Mouse (Mus musculus) frontal cortex, postnatal 14 days (tissue): ENCODE measurements around the gene Gm45753.
"Not testable (repeated sequence)": the region's sequence is repeated elsewhere in the genome, so short reads cannot be mapped to it uniquely, and the experiment has no call there.

Experiments used
- DNase-seq, 2 experiments: peaks; one replicate each; pipeline ENCODE4 v3.0.0; 2022; ENCODE audit warnings: low spot score in 2 of 2

Gm45753 gene

DNA sequence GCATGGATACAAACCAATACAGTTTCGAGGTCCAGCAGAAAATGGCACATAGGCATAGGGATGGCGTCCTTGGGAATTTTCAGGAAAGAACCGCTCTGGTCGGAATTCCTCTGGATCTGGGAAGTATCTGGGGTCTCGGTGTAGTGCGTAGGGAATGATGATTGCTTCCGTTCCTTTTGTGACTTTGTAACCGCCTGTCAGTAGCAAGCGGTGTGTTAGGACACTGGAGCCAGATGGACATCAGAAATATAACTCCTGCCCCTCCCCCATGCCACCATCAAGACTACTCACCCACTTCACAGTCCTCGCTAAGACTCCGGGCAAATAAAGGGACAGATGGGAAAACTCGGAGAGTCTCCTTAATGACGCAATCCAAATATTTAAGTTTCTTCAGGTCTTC lies at the start of gene Gm45753:
Gene Gm45753, minus strand, starts transcription at position 101 of the 400 bp plus-strand sequence.
- no peak for DNase-seq

DNA sequence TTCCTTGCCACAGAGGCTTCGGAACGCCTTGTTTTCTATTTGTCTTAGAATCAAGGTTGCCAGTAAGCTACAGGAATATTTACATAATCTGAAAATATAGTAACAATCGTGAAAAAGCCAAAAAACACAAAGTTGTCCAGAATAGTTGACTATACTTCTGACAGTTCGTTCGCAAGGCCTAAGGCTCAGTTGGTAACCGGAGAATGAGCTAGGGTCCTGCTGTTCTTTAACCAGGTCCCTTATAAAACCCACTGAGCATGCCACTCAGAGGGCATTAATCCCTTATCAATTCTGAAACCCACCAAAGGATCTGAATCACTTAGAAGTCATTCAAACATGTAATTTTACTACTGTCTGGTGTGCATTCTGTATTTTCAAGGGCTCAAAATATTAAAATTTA lies 47.5 kb upstream of the Gm45753 start:
- no peak for DNase-seq

DNA sequence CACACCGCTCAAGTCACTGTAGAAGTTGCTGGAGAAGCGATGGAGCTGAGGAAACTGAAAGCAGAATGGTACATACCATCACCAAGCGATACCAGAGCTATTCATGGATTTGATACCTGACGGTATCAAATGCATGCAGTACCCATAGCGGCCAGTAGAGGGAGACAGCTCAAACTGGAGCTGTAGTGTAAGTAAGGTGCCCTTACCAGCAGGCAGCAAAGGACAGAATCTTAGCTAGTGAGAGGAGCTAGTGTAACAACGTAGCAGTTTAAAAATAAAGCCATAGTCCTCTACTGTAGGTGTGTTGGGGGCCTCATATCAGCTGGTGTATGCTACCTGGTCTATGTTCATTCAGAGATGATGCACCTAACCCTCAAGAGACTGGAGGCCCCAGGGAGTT lies 36.8 kb upstream of the Gm45753 start:
- DNase-seq = peak in 1 of 2 experiments; percentile 59

DNA sequence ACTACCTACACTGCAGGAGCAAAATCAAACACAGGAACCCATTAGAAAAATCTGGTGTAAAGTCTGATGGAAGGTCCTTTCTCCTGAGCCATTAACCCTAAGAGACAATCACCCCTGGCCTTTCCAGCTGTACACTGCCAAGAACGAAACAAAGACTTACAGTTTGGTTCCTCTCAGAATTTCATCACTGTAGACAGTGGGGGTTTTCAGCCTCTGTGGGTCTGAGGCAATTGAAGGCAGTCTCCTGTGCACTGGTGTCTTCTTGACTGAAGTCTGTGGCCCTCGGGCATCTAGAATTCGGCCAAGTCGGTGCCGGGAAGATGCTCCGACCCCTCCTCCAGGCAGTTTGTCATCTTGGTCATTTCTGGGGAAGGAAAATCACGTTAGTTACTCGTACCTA lies 36.0 kb upstream of the Gm45753 start:
- no peak for DNase-seq

DNA sequence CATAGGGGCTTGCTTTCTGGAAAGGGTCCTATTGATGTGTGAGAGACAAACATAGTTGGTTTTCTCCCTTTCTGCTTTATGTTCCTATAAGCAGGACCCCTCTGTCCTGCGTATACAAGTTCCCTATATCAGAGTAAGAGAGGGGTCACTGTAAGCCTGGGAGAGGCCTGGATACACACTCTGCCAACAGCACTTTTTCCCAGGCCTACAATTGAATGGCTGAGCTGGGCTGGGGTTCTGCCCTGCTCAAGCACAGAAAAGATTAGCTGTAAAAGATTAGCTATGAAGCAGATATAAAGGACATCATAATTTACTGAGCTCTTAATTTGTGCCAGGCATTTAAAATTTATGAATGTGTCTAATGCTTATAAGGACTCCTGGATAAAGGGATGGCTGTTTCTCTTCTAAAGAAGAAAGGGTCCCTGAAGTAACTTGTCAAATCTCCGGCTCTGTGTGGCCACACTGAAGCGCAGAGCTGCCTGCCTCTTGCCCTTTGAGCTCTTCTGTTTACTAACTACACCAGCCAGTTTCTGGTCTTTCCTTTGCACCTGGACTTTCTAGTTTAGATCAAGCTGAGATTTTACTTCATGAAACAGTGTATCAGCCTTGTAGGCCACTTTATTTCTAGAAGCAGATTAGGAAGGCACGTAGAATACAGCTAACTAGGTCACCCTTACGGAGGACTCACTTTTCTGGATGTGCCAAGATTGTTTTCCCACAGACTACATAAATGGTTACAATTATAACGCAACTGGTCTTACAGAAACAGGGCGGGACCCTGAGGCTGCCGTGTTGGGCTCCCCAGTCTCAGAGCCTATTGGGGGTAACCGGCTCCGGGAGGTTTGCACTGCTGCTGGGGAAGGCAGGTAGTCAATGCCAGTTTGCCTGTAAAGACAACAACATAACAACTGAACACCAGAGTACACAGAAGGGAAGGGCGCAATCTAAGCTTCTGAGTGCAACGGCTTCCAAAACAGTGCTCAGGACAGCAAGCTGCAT lies 33.7 kb upstream of the Gm45753 start:
- no peak for DNase-seq

DNA sequence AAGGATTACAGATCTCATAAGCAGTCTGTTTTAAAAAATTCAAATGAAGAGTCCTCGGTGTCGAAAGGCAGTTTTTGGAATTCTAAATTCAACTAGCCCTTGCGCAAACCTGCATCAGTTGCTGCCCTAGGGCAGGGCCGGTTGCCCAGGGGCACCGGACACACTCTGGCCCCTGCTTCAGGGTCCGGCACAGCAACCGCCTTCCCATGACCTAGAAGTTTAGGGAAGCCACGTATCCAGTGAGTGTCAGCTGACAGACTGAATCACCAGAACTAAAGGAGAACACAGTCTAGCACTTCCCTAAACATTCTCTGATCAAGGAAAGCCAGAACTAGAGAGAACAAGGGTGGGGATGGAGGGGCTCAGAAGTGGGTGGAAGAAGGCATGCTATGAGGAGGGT lies 25.2 kb upstream of the Gm45753 start:
- DNase-seq = no peak

DNA sequence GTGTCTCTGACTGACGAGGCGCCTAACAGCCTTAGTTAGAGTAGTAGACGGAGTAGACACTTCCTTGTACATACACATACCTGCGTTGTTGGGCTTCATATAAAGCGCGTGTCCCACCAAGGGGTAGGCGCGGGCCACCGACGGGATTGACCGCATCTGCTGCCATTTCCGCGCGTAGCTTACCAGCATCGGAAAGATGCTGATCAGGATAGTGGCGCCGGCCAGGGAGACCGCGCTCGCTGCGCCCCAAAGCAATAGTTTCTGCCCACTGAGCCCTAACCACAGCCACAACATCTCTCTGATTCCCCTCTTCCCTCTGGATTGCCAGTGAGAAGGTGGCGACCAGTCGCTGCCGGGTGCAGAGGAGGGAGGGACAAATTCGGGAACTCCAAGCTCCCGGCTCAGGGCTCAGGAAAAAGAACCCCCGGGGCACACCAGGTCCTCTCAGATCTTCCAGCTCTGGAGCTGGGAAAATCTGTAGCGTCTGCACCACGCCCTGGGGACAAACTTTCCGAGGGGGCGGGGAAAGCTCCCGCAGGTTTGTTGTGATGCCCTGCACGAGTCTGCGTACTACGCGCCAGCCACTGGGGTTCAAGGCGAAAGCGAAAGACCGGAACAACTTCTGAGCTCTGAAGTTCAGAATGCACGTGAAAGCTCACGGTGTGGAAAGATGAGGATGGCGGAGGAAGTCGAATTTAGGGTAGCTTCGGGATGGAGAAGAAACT lies 24.6 kb upstream of the Gm45753 start, which contains the start of gene Cyp4v3:
Gene Cyp4v3, minus strand, starts transcription at position 532 of the 725 bp plus-strand sequence.
- peak; percentile 14 to 23 for DNase-seq

DNA sequence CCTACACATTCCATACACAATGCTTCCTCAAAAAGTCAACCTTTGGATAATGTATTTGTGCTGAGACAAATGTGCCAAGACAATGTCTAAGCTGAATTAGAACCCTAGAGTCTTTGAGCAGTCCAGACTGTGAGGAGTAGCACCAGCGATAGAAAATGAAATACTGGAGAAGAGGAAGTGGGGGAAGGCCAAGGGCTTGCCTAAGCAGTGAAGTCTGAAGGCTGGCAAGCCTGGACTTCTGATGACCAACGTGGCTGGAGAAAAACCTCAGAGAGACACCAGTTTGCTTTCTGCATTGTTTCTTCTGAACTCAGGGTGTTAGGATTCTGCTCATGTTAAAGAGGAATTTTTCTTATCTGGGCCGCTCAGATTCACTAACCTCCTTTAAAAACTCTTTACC lies 22.6 kb upstream of the Gm45753 start:
- DNase-seq = no peak

DNA sequence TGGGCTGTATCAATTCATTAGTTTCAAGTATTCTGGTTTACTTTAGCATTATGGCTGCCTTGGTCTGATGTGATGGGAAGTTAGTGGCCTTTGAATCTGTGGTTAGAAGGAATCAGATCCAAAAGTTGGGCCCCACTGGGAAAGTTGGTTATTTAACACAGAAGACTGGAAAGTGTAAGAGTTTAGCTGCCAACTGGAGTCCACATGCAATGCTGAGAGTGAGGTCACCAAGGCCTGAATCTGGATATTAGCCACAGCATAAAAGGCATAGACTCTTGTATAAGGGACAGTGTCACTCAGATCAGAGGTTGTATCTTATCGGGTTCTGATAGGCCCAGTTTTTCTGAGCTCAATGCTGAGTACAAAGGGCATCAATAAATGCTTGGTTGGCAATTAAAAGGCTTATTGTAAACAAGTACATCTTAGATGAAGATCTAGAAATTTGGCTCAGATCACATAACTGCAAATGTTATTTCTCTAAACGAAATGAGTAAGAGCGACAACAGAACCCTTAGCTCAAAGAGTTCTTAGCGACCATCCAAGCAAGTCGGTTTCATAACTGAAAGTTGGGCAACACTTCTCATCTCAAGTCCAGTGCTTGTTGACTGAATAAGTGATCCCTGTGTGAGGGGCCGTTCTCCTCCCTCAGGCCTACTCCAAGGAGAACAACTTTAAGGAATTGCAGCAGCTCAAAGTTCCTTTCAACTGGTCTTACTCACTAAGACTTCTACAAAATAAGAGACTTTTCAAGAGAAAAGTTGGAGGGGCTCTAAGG lies 21.1 kb upstream of the Gm45753 start:
- DNase-seq = no peak

DNA sequence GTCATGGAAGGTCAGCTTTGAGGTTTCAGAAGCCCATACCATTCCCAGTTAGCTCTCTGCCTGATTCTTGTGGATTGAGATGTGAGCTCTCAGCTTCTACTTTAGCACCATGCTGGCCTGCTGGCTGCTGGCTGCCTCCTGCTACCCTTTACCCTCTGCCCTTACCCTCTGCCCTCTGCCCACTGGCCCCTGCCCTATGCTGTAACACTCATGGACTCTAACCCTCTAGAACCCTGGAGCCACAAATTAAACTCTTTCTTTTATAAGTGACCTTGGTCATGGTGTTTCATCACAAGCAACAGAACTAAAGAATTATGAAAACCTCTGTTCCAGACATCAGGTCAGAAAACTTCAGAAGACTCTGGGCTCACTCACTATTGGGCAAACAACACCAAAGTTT lies 18.8 kb upstream of the Gm45753 start:
- not testable (repeated sequence) for DNase-seq

DNA sequence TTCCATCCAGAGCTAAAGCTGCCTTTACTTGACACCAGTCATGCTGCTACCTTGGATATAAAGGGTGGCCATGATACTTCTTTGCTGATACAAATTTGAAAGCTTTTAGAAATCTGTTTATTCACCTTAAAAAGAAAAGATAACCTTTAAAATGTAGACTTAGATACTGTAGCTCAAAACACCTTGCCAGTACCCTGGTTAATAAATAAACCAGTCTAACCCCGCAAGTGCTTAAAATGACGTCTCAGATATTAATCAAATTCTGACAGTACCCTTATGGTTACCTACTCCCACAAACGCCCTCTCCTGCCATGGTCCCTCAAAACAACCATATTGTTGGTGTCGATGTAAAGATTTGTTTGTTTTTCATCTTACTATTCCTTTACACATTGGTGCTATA lies 15.9 kb upstream of the Gm45753 start:
- DNase-seq = no peak

DNA sequence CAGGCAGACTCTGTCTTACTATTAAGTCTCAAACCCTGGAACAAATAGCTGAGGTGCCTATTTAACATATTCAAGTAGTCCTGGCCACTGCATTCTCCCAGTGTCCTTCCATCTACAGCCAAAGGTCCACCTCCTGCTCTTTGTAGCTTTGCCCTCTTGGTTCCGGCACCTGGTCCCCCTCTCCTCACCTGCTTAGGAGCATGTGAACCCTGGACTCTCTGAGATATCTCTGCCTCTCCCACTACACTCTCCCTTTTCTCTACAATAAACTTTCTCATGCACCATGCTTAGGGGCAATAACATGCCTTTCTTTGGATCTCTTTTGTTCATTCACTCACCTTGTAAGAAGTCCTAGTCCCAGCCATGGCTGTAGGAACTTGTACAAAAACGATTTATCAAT lies 13.1 kb upstream of the Gm45753 start:
- no peak for DNase-seq

DNA sequence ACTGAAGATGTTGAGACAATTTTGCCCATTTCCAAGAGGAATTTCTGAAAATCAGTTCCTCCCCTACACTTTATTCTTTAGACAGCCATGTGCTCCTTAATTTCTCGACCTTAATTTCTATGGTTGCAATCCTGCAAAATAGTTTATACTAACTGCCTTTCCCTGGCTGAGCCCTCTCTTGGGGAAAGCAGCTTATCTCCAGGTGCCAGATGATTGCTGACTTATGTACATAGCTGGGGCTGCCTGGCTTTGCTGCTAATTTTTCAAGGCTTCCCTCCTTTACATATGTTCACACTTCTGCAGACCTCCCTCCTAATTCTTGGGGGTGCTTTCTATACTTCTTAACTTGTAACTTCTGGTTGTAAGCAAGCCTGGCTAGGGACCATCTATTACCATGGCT lies 12.7 kb upstream of the Gm45753 start:
- DNase-seq = no peak

DNA sequence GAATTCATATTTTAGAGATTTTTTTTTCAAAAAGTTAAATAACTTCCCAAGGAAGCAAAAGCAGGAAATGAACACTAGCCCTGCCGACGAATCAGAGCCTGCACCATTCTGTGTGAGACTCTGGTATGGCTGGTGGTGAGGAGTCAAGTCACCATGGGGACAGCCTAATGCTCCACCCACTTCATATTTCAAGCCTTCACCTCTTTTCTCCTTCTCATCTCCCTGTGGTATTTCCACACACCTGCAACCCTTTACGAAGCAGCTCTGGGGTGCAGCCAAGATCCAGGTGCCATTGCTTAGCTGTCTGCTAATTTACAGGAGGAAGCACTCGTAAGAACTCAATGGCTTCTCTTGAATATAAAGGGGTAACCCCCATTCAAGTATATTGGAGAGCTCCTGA lies 2.7 kb upstream of the Gm45753 start:
- no peak for DNase-seq

DNA sequence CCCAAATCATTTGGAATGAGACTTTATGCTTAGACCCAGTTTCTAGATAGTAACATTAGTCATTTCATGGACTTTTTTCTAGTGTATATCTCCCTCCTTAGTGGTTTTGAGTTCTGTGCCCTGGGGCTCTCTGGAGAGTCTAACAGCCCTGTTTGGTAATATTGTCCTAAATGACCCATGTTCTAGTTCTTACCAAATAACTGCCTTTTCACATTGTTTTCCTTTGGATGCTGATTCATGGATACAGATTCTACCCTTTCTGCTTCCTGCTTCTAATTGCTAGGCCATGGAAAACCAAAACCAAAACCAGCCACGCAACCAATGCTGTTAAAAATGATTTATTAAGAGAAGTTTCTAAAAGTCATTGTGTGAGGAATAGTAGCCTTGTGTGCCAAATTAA lies 2.8 kb downstream of the Gm45753 start:
- no peak for DNase-seq

DNA sequence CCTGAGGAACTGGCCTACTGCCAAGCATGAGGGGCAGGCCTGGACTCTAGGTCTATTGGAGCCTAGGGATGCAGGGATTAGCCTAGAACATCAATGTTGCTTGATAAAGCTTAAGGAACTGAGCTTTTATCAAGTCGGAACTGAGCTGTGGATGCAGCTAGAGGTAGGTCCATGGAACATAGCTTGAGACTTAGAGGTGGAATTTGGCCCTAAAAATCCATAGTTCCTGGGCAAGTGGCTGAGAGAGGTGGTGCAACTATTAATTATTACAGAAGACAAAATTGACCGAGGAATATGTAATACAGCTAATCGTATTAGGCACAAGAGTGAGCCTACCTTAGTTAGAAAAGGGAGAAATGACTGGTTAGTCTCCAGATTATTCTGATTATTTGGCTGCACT lies 3.9 kb downstream of the Gm45753 start:
- DNase-seq = no peak

DNA sequence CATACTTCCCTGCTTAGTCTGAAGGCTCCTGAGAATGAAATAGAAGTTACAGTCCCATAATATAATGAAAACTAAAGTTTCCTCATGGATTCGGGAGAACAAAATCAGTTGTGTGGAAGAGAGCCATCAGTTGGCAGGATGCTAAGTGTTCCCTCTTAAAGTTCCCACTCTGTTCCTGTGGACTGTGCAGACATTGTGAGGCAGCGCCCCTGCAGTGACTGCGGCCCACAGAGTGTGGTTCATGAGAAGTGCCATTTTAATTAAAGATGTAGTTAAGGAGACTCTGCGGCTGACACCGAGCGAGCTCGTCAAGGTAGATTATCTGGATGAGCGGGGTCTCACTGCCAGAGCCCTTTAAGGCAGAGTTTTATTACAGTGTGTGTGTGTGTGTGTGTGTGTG lies 5.9 kb downstream of the Gm45753 start:
- no peak for DNase-seq

DNA sequence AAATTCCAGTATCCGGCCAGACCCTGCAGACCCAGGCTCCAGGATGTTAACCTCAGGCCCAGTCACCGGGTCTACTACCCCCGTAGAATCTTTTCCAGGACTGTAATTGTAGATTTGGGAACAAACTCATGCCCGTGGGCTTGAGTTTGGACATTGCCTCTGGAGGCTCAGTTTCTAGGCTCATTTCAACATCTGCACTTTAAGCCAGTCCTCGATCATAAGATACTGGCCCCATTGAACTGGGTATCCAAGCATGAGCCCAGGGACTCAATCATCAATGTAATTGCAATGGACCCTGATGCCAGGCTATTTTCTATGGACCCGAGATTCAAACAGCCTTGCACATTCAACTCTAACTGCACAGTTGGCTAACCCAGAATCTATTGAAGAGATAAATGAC lies 13.0 kb downstream of the Gm45753 start:
- DNase-seq = no peak

DNA sequence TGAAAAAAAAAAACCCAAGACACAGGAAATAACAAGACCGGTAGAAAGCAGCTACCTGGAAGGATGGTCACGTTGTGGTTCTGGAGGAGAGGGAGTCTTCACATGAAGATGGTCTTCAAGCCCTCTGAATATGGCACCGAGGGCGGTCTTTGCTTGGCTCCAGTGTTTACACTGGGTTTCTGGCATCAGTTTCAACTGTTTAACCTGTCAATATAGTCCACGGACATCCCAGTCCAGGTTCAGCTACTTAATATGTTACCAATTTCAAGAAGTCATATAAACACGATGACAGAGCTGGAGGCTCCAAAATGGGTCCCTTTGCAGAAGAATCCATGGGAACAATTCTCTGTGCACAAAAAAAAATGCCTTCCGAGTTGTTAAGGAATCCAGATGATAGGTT lies 13.6 kb downstream of the Gm45753 start, which contains the start of gene Klkb1:
Gene Klkb1, minus strand, starts transcription at position 173 of the 400 bp plus-strand sequence.
- DNase-seq = no peak

DNA sequence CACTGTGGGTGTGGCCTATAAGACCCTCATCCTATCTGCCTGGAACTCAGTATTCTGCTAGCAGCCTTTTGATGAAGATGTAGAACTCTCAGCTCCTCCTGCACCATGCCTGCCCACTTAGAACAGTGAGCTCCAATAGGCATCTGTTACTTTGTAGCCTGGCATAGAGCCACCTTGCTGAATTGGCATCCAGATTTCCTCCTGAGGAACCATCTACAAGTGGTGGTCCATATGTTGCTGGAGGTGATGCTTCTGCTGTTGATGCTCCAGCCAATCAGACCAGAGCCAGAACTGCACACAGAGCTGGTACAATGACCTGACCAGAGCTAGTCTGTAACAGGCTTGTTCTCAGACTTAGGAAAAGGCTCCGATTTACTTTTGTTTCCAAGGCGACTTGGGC lies 16.5 kb downstream of the Gm45753 start:
- DNase-seq = no peak

DNA sequence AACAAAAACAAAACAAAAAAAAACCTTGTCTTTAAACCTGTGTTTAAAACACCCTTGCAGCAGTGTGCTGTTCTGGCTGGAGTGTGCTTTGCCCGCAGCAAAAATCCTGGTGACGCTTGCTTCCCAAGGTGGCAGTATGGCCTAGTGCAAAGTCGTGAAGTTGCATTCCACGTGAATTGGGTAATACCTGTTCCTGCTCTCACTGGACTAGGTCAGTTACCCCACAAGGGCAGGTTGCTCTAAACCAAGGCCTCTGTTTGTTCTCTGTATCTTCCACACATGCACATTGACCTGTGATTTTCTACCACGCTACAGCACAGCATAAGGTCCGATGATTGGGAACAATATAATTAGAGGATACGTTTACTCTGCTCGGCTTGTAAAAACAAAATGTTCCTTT lies 26.6 kb downstream of the Gm45753 start:
- DNase-seq = no peak

DNA sequence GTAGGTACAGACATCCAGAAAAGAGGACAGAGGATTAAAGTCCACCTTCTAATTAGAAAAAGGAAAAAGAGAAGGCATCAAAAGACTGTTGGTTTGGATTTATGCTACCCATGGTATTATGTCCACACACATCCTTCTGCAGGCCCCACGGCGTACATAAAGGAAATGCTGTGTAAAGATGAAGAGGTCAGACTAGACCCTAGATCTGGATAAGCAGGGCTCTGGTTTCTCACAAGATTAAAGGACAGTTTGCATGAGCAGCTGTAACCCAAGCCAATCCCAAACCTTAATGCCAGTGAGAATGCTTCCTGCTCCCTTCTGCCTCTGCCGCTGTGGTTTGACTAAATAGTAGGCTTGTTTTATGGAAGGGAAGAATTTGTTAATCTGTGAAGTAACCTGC lies 30.8 kb downstream of the Gm45753 start:
- DNase-seq = no peak
